Mouse (Mus musculus): ENCODE measurements around the gene Slc4a5.
"Not testable (repeated sequence)": the region's sequence is repeated elsewhere in the genome, so short reads cannot be mapped to it uniquely, and the experiment has no call there.

Gene Slc4a5

GRCm38 (mm10) chr6:83311206-83311605, 91.6 kb downstream of the Slc4a5 start:
- DNase-seq (ENCODE audit: low spot score), result no peak

- no peak for DNase-seq (ENCODE audit: low spot score)
Observed at GRCm38 (mm10) chr6:83312021-83312420, 92.4 kb downstream of the Slc4a5 start.

- no peak for DNase-seq (ENCODE audit: low spot score)
Observed at GRCm38 (mm10) chr6:83312514-83312913, 92.9 kb downstream of the Slc4a5 start.

- DNase-seq (ENCODE audit: low spot score), result no peak
Observed at GRCm38 (mm10) chr6:83315293-83315692, 95.7 kb downstream of the Slc4a5 start.

- peak; percentile 84 for DNase-seq (ENCODE audit: low spot score)
Observed at GRCm38 (mm10) chr6:83316022-83316421, 96.4 kb downstream of the Slc4a5 start.

- DNase-seq (ENCODE audit: low spot score), result peak; percentile 95
Observed at GRCm38 (mm10) chr6:83317108-83317741, 97.6 kb downstream of the Slc4a5 start.

- DNase-seq (ENCODE audit: low spot score), result no peak
Observed at GRCm38 (mm10) chr6:83321927-83322326, 102.3 kb downstream of the Slc4a5 start.

GRCm38 (mm10) chr6:83322794-83323193, 103.2 kb downstream of the Slc4a5 start:
- DNase-seq (ENCODE audit: low spot score), result no peak

- no peak for DNase-seq (ENCODE audit: low spot score)
Observed at GRCm38 (mm10) chr6:83323652-83324419, 104.2 kb downstream of the Slc4a5 start.

GRCm38 (mm10) chr6:83325525-83326393, 106.1 kb downstream of the Slc4a5 start, which contains the start of the genes Mthfd2 and Mob1a:
Gene Mthfd2, minus strand, starts transcription at chr6:83325908.
Gene Mob1a, plus strand, starts transcription at chr6:83326016.
- DNase-seq (ENCODE audit: low spot score), result peak; percentile 98

GRCm38 (mm10) chr6:83326394-83326736, 106.7 kb downstream of the Slc4a5 start:
- no peak for DNase-seq (ENCODE audit: low spot score)

GRCm38 (mm10) chr6:83326761-83327160, 107.1 kb downstream of the Slc4a5 start:
- DNase-seq (ENCODE audit: low spot score), result no peak

GRCm38 (mm10) chr6:83327591-83328190, 108.1 kb downstream of the Slc4a5 start:
- DNase-seq (ENCODE audit: low spot score), result no peak

- DNase-seq (ENCODE audit: low spot score), result no peak
Observed at GRCm38 (mm10) chr6:83341387-83341786, 121.8 kb downstream of the Slc4a5 start.

- no peak for DNase-seq (ENCODE audit: low spot score)
Observed at GRCm38 (mm10) chr6:83342957-83343356, 123.3 kb downstream of the Slc4a5 start.

- not testable (repeated sequence) for DNase-seq (ENCODE audit: low spot score)
Observed at GRCm38 (mm10) chr6:83345285-83345684, 125.7 kb downstream of the Slc4a5 start.

GRCm38 (mm10) chr6:83347916-83348315, 128.3 kb downstream of the Slc4a5 start:
- no peak for DNase-seq (ENCODE audit: low spot score)

- peak; percentile 27 for DNase-seq (ENCODE audit: low spot score)
Observed at GRCm38 (mm10) chr6:83348873-83349272, 129.2 kb downstream of the Slc4a5 start, which contains the start of gene Bola3. Gene Bola3, plus strand, starts transcription at chr6:83349147.

GRCm38 (mm10) chr6:83349274-83349958, 129.8 kb downstream of the Slc4a5 start:
- peak; percentile 91 for DNase-seq (ENCODE audit: low spot score)

GRCm38 (mm10) chr6:83350172-83350571, 130.5 kb downstream of the Slc4a5 start:
- DNase-seq (ENCODE audit: low spot score), result no peak

GRCm38 (mm10) chr6:83350851-83351405, 131.3 kb downstream of the Slc4a5 start:
- DNase-seq (ENCODE audit: low spot score), result no peak

All from embryo, embryonic 10 days (tissue).